Mouse (Mus musculus): Measurements from ENCODE around the gene Midn.

Midn gene

DNA sequence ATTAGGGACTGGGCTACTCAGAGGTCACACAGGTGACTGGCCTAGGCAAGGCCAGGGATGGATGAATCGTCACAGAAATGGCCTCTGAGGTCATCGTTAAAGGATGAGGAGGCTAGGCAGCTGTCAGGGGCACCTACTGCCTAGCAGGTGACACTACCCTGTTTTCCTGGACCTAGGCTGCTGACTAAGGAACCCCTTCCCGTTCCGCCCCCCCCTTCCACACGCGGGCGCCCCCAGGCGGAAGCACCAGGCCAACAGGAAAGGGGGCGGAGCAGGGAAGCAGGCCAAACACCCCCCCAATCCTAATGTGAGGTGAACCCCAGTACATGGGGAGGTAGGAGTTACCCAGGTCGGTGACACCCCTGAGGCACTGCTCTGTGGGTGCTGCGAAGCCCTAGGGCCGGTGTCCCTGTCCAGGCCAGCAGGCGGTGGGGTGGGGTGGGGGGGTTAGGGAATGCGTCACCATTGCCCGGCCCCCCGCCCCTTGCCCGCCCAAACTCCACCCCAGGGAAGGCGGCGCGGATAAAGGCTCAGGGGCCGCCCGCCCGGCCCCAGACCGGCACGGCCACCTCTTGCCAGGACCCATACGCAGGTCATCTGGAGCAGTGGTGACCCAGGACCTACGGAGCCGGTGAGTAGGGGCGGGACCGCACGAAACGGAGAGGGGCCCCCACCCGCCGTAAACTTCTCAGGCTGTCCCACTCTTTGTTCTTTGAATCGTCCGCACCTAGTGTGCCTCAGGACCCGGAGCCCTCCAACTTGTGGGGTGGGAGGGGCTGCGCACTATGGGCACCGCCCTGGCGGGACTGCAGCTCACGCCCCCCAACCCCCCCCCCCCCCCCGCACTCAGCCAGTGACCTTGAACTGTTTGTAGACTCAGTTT is at the start of gene Midn:
TSS of gene Midn (plus strand) at position 554 of the 883 bp plus-strand sequence.
- no peak for DNase-seq (ENCODE audit: low read depth, low spot score)

DNA sequence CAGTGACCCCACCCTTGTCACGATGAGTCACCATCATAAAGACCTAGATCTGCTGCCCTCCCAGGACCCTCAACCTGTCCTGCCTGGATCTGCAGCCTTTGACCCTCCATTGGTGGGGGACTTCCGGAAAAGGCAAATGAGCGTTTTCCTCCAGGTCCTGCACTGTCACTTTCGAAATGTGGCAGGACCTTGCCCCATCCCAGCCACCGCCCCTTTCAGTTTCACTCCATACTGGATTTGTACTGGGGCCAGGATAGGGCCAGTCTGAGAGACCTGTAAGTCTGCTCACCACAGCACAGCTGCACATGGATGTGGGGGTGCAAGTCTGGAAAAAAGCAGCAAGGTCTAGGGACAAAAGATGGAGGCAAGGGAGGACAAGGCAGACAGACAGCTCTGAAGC is 49.4 kb upstream of the Midn start:
- no peak for DNase-seq (ENCODE audit: low read depth, low spot score)

DNA sequence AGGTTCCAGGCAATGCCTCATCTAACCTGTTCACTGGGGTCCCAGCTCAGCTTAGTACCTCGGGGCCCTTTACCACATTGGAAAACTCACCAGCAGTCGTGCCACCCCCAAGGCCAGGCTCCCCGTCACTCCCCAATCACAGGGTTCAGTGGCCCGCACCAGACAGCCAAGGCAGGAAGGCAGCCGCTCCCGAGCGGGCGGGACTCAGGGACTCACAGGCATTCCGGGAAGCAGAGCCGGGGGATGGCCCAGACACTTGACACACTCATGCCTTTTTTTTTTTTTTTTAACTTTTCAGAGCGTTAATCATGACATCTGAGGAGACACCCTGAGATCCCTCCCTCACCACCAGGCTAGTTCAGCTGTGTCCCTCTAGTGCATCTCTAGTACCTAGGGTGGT is 47.1 kb upstream of the Midn start:
- DNase-seq (ENCODE audit: low read depth, low spot score) = no peak

DNA sequence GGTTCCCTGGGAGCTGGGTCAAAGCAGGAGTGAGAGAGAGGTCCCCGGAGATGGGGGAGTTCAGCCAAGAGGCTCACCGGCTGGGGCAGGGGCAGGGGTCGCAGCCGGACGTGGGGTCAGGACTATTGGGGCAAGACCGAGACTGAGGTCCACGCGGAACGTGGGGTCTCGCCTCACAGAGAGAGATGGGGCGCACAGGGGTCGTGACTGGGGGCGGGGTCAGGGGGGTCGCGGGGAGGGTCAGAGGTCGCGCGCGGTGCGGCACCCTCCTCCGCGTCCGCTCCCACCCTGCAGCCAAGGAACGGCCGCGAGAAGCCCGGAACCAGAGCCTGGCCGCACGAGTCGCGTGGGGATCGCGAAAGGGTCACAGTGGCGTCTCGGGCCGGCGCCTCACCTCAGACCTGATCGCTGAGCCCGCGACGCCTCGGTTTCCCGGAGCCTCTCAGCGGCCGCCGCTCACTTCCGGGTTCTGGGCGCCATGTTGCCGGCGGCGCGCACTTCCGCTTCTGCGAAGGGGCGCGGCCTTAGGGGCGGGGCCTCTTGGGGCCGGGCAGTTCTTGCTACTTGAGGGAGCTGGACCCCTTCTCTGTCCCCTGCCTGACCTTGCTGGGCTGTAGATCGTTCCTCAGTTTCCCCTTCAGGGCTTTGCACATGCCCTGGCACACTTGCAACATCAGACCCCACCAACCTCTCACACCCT is 45.7 kb upstream of the Midn start:
- peak; percentile 77 for DNase-seq (ENCODE audit: low read depth, low spot score)

DNA sequence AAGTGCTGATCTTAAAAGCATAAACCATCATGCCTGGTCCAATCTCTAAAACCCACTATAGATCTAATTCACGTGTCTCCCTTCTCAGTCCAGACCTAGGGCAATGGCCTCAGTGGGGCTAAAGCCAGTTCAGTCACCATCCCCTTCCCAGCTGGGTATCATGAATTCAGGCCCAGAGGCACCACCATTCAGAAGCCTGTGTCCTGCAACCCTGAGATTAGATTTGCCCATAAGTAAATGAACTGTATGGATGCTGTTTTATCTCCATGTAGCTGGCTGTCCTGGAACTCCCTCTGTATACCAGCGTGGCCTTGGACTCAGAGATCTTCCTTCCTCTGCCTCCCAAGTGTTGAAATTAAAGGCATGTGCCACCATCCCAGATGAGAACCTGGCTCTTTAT is 45.0 kb upstream of the Midn start:
- no peak for DNase-seq (ENCODE audit: low read depth, low spot score)

DNA sequence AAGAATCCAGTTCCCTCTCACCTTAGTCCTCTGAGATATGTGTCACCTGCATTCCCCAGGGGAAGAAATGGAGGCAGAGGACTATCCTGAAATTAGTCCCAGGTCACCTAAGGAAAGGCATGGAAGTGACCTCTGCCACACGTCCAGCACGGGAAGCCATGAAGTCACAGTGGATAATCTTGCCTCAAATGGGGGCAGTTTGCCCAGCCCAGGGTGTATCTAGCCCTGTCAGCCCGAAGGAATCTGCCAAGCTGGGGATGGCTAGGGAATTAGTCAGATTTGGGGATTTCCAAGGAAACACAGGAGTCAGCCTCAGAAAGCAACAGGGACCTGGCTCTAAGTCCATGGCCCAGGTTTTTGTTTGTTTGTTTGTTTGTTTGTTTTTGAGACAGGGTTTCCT is 43.9 kb upstream of the Midn start:
- no peak for DNase-seq (ENCODE audit: low read depth, low spot score)

DNA sequence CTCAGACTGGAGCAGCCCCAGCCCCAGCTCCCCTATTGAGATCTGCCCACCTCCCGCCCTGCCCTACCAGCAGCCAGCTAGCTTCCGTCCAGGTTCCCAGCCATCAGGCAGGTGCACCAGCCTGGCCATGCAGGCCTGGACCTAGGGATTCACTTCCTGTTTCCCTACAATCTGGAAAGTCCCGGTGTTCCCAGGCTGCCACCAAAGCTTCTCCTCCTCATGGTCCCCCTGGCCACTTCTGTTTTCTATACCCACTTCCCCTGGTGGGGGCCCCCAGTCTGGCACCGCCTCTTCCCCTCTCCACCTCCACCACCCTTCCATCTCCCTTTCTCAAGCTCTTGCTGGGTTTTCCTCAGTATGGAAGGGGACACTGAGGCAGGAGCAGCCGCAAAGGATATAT is 42.6 kb upstream of the Midn start, which contains the start of gene Sbno2:
TSS of gene Sbno2 (minus strand) at position 112 of the 400 bp plus-strand sequence.
- DNase-seq (ENCODE audit: low read depth, low spot score) = no peak

DNA sequence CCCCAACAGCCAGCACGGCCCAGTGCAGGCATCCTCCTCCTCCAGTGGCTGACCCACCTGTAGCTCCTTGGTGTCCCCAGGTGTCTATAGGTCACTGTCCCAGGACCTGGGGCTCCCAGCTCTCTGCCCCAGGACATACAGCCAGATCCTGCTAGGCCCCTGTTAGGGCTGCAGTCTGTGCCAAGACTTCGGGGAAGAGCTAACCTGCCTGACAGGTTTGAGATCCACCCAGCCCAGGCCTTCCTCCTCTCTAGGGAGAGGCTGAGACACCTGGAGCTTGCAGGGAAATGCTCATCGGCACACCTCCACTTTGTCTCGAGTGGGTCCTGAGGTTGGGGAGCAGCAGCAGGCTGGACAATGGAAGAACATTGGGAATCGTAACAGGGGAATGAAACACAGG is 42.1 kb upstream of the Midn start:
- DNase-seq (ENCODE audit: low read depth, low spot score) = no peak

DNA sequence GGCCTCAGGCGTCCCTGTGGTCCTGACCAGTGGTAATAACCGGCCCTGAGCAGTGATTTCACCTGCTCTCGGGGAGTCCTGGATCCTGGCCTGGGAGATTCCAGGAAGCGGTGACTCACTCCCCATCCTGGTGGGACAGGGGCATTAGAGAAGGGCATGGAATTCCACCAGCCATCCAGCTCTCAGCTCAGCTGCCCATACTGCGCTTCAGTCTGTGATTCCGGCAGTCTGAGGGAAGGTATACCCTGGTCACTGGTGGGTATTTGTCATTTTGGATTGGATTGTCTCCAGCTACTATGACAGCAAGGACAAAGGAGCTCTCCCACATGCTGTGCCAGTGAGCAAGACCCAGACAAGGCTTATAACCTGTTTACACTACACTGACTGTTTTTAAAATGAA is 40.4 kb upstream of the Midn start:
- no peak for DNase-seq (ENCODE audit: low read depth, low spot score)

DNA sequence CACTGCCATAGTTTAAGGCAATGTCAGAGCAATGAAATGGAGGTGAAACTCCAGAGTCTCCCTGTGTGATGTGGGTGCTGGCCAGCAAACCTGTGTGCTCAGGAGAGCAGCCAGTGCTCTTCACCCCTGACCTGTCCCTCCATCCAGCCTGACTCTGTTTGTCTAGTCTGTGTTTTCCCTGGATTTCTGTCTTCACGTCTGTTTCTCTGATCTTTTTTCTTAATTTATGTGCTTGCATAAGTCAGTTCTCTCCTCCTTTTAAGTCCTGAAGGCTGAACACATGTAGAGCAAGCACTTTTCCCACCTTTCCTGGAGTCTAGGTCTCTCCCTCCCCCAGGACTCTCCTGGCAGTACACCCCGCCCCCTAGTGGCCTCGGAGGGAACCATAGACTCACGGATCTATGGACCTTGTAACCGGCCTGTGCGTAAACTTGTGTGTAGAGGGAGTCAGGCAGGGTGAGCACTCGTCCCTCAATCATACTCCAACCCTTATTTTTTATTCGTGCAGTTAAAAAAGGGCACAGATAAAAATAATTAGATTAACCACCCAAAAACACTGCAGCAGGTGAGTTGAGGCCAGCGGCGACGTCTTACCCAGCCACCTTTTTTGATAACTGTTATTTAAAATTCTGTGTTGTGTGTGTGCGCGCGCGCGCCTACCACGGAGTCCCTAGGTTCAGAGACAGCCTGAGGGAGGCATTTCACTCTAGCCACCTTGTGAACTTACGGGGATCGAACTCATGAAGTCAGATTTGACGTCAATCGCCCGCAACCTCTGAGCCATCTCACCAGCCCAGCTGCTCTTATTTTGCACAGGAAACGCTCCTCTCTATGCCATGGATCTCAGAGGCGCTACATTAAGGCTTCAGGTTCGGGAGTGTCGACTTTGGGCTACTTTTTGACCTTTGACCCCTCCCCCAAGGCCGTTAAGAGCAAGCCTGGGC is 33.5 kb upstream of the Midn start:
- peak; percentile 92 for DNase-seq (ENCODE audit: low read depth, low spot score)

DNA sequence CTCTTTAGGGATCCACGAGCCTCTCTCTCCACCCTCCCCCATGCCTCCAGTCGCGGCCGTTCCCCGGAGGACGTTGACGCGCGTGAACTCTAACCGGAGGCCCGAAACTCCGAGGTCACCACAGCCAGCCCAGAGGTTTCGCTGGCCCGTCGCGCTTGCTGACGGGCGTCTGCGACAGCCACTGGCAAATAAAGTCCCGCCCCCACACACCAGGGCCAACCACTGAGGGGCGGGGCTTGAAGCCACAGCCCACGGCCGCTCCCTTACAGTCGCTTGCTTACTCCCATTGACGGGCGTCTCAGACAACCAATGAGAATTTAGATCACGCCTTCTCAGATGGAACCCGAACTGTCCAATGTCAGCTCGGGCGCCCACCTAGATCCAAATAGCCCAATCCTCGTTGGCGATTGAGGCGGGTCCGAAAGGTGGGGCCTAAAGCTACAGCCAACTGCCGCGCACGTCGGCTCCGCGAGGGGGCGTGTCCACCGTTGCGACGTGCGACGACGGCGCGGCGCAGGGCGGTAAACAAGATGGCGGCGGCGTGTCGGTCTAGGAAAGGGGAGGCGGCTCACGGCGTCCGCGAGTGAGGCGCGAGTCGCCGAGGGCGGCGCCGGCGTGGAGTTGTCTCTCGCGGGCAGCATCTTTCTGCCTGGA is 32.7 kb upstream of the Midn start, which contains the start of gene Stk11:
TSS of gene Stk11 (plus strand) at position 514 of the 654 bp plus-strand sequence.
- DNase-seq (ENCODE audit: low read depth, low spot score) = peak; percentile 100

DNA sequence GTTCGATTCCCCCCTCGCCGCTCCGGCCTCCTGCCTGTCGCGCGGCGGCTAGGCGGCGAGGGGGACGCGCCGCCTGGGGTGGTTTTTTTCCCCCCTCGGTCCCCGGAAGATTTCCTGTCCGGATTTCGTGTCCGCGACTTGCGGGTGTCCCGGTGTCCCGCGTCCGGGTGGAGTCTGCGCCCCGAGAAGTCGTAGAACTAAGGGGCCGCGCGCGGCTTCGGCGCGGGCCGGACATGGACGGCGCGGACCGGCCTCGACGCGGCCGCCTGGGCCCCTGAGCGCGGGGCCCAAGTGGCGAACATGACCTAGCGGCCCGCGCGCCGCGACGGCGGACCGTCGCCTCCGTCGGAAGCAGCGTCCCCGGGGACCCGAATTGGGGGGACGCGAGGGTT is 32.1 kb upstream of the Midn start:
- DNase-seq (ENCODE audit: low read depth, low spot score) = no peak

DNA sequence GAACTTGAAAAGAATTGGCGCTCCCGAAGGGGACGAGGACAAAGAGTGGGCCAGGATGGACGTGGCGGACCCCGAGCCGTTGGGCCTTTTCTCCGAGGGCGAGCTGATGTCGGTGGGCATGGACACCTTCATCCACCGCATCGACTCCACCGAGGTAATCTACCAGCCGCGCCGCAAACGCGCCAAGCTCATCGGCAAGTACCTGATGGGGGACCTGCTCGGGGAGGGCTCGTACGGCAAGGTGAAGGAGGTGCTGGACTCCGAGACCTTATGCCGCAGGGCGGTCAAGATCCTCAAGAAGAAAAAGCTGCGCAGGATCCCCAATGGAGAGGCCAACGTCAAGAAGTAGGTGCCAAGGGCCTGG is 31.5 kb upstream of the Midn start:
- no peak for DNase-seq (ENCODE audit: low read depth, low spot score)

DNA sequence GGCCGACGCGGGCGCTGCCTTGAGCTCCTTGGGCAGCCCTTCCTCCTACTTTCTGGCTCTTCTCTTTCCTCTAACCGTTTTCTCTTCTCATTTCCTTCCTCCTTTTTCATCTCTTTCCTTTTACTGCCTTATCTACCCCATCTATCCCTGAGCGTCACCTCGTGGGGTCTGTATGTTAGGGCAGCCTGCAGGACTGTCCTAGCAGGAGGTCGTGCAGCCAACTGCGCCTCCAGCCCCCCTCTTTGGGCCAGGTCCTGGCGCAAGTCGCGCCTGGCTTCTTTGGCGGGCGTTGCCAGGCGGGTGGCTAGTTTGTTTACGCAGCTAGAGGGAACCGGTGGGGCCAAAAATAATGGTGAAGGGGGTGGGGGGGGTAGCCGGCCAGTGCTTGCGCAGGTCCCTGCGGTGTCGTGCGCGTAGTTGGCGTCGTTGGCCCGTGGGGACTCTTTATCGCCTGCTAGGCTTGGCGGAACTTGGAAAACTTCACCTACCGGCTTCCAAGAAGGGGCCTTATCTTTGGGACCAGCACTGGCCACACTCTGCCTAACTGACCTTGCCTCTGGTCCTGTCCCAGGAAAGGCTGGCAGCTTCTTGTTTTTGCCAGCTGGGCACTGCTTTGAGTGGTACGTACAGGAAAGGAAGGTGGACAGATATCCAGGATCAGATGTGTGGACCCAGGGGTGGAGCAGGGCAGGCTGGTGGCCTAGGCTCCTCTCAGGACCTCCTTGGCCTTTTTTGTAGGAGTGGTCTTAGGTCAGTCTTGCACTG is 31.0 kb upstream of the Midn start:
- DNase-seq (ENCODE audit: low read depth, low spot score) = peak; percentile 69

DNA sequence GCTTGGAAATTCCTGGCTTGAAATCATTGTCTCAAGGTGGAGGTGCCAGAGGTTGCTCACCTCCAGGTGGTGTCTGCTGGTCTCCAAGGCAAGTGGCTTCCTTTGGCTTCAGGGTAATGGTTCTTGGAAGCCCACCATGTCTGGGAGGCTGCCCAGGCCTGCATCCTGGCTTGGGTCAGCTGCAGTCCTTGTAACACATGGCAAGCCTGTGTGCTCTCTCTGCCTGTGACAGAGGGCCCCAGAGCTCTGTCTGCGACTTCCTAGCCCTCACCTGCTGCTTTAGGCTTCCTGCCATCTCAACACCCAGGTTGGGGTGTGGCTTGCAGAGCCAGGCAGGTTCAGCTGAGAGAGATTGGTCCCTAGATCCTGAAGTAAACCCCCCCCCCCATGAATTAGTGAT is 30.3 kb upstream of the Midn start:
- no peak for DNase-seq (ENCODE audit: low read depth, low spot score)

DNA sequence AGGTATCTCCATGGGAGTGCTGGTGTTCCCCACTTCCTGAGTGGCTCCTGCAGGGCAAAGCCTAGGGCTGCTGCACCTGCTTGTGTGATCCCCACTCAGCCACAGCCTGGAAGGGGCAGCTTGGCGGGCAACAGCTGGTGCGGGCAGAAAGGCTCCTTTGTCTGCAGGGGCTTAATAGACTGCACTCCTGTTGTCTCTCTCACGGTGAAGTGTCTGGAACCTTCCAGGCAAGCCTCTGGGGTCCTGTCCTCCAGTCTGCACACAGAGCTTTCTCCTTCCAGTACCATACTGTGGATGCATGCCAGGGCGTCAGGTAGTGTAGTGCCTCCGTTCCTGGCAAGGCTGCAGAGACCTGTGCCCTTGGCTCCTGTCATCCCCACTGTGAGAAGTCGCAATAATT is 29.5 kb upstream of the Midn start:
- no peak for DNase-seq (ENCODE audit: low read depth, low spot score)

DNA sequence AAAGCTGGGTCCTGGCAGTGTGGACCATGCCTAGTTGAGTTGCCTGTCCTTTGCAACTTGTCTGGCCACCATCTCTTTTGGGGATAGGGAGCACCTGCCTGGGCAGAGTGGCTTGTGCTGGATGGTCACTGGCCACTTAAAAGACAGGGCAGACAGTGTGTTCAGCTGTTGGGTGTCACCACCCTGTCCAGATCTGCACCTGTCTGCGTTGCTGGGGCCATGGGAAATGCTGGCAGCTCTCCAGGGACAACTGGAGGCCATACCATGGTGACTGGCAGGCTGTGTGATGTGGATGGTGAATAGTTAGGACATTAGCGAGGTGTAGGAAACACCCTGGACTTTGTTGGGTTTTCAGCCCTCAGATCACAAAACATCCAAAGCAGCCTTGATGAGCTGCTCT is 27.9 kb upstream of the Midn start:
- no peak for DNase-seq (ENCODE audit: low read depth, low spot score)

DNA sequence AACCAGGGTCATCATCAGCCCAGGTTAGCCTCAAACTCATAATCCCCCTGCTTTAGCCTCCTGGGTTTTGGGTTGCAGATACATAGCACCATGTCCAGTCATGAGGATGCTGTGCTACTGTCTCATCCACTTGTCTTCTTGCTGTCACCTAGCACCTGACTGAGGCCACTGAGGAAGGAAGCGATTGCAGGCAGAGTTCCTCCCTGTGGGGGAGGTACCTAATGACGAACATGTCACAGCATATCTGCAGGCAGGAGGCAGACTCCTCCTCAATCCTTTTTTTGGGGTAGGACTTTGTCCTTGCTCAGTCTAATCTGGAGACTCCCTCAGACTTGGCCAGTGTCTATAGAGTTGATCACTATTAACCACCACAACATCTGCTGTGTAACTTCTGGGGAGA is 26.4 kb upstream of the Midn start:
- DNase-seq (ENCODE audit: low read depth, low spot score) = no peak

DNA sequence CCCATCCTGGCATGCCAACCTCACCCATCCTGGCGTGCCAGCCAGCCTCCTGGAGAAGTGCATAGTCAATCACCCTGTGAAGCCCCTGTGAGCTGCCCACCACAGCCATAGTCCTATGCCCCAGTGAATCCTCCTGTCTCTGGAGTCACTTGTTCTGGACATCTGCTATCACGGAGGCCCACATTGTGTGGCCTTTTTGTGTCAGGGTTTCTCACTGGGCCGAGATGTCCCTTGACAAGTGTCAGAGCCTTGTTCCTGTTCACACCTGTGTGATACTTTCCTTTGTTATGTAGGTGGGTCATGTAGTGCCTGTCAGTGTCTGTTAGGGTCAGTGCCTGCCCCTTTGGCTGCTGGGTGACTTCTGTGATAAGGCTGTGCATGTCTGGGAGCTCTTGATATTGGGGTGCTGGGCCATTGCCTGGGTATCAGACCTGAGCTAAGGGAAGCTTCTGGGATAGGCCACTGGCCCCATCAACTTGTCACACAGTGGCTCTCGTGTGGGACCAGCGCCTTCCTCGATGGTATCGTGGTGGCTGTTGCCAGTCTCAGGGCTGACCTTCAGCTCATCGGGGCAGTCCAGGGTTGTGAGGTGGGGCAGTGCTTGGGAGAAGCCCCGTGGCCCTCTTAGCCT is 24.0 kb upstream of the Midn start:
- DNase-seq (ENCODE audit: low read depth, low spot score) = no peak

DNA sequence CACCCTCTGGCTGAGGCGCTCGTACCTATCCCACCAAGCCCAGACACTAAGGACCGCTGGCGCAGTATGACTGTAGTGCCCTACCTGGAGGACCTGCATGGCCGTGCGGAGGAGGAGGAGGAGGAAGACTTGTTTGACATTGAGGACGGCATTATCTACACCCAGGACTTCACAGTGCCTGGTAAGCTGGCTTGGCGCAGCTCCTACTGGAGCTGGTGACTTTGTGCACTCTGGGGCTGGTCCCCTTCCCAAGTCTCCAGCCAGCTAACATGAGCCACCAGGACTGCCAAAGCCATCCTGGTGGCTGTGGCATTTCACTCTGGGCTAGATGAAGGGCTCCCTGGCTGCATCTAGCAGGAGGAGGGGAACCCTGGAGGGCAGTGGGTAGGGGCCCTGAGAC is 20.2 kb upstream of the Midn start:
- no peak for DNase-seq (ENCODE audit: low read depth, low spot score)
